Comparison of ENCODE assay signal across 10 mouse cellular contexts in the genomic region with DNA sequence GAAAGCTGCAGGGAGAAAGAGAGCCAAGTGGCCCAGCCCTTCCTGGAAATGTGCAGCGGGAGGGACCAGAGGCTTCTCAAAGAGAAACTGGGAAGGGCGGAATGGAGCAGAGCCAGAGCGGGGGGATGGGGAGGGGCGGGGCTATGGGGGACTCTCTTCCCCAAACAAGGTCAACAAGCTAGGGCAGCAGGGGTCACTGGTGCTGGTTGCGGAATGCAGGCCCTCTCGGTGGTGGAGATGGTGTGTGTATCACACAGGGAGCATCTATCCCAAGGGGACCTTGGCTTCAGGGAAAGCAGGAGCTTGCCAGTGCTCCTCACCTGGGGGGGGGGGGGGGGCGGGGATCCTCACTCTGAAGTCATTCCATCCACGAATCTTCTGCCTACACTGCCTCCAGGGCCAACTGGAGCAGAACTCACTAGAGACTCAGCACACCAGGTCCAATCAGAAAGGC. TPM values are rescaled to one million over a fixed set of nuclear protein-coding genes. Genes with fewer than 3 reads are reported as not detected.
DNase-seq lines count a peak whose midpoint lies in the region; ATAC-seq and TF ChIP-seq lines count a peak whose summit lies in the region.
"Had no signal": no experiment of that assay in that cellular context is flagged by ENCODE, and none has a peak within 500 bp of the region (broad histone marks: within the 10 kb centered on the region; RNA-seq: fewer than 3 reads in every experiment).

No protein-coding gene starts in this region.

- no peak overlapping the region for H3K9ac ChIP-seq in embryonic facial prominence, embryonic 11.5 days (replicated peaks; ENCODE audit: low read length)
- no peak overlapping the region for H3K9ac ChIP-seq in kidney, embryonic 14.5 days (ENCODE audit: low read depth, low read length)
- H3K9ac ChIP-seq in forebrain, postnatal 0 days = no peak overlapping the region

- H3K4me1 ChIP-seq in embryonic facial prominence, embryonic 11.5 days (ENCODE audit: control insufficient read depth, insufficient read depth, low read length) = peaks cover 3% of the 10 kb centered on the region; the same call in 1 of the 2 replicates
- peaks cover 31% of the 10 kb centered on the region for H3K4me1 ChIP-seq in kidney, embryonic 14.5 days (ENCODE audit: control insufficient read depth, insufficient read depth, low read length)
- H3K4me1 ChIP-seq in forebrain, postnatal 0 days (ENCODE audit: insufficient read depth) = peaks cover 5% of the 10 kb centered on the region; the same call in 1 of the 2 replicates

- no peak for TF ChIP-seq CTCF in forebrain, postnatal 0 days (IDR thresholded peaks at IDR 0.05; ENCODE audit: low read depth)

- H3K4me3 ChIP-seq in embryonic facial prominence, embryonic 11.5 days (ENCODE audit: low read depth, low read length) = no peak overlapping the region
- H3K4me3 ChIP-seq in kidney, embryonic 14.5 days (ENCODE audit: low read length) = no peak overlapping the region
- no peak overlapping the region for H3K4me3 ChIP-seq in forebrain, postnatal 0 days (ENCODE audit: low read depth, low read length)
- H3K4me3 ChIP-seq: myocyte had no signal

- no peaks in the 10 kb centered on the region for H3K36me3 ChIP-seq in embryonic facial prominence, embryonic 11.5 days (replicated peaks; ENCODE audit: control insufficient read depth, insufficient read depth, low read depth, low read length)
- H3K36me3 ChIP-seq in kidney, embryonic 14.5 days (ENCODE audit: control insufficient read depth, insufficient read depth, low read length) = peaks cover 15% of the 10 kb centered on the region
- H3K36me3 ChIP-seq in forebrain, postnatal 0 days (ENCODE audit: insufficient read depth) = no peaks in the 10 kb centered on the region

- no peaks in the 10 kb centered on the region for H3K27me3 ChIP-seq in embryonic facial prominence, embryonic 11.5 days (ENCODE audit: control insufficient read depth, insufficient read depth, low read length)
- no peaks in the 10 kb centered on the region for H3K27me3 ChIP-seq in kidney, embryonic 14.5 days (ENCODE audit: control insufficient read depth, insufficient read depth, low read length)
- no peaks in the 10 kb centered on the region for H3K27me3 ChIP-seq in forebrain, postnatal 0 days (ENCODE audit: insufficient read depth, low read length)

- H3K4me2 ChIP-seq in embryonic facial prominence, embryonic 11.5 days (ENCODE audit: low read depth, low read length) = no peak overlapping the region
- H3K4me2 ChIP-seq in kidney, embryonic 14.5 days (replicated peaks; ENCODE audit: low read depth, low read length) = no peak overlapping the region
- no peak overlapping the region for H3K4me2 ChIP-seq in forebrain, postnatal 0 days (ENCODE audit: low read depth)

- peak; percentile 65 for DNase-seq in gastrocnemius, adult 18-20 months (ENCODE audit: low spot score)
- DNase-seq in gastrocnemius, postnatal 10 days = no peak
- peak; percentile 37 for DNase-seq in embryonic facial prominence, embryonic 11.5 days (ENCODE audit: low spot score)
- DNase-seq in lung, postnatal 10 days = peak; percentile 79
- DNase-seq in forebrain, postnatal 0 days = no peak
- DNase-seq in B cell, adult 2 months = no peak
- DNase-seq: cerebellum, adult 9-10 months had no signal

- no peak for ATAC-seq in embryonic facial prominence, embryonic 11.5 days (replicated peaks; ENCODE audit: insufficient number of reproducible peaks, low FRiP score, low TSS enrichment, low read depth)
- ATAC-seq in kidney, embryonic 14.5 days (ENCODE audit: low FRiP score, low TSS enrichment) = peak; percentile 21
- no peak for ATAC-seq in monocyte, adult 5-6 weeks (replicated peaks; ENCODE audit: insufficient number of reproducible peaks, low FRiP score, low TSS enrichment, poor library complexity, severe bottlenecking)
- no peak for ATAC-seq in forebrain, postnatal 0 days

- 4% methylated on average over 8 of the region's 8 CpGs for WGBS in embryonic facial prominence, embryonic 11.5 days
- 9% methylated on average over 7 of the region's 8 CpGs for WGBS in kidney, embryonic 14.5 days
- 19% methylated on average over 8 of the region's 8 CpGs for WGBS in forebrain, postnatal 0 days

- no peaks in the 10 kb centered on the region for H3K9me3 ChIP-seq in embryonic facial prominence, embryonic 11.5 days (replicated peaks; ENCODE audit: control insufficient read depth, low read length)
- no peaks in the 10 kb centered on the region for H3K9me3 ChIP-seq in kidney, embryonic 14.5 days (ENCODE audit: control insufficient read depth, low read length)
- H3K9me3 ChIP-seq in forebrain, postnatal 0 days (ENCODE audit: low read length) = no peaks in the 10 kb centered on the region

- no peak overlapping the region for H3K27ac ChIP-seq in embryonic facial prominence, embryonic 11.5 days (replicated peaks; ENCODE audit: low read depth, low read length)
- no peak overlapping the region for H3K27ac ChIP-seq in kidney, embryonic 14.5 days (ENCODE audit: low read depth, low read length)
- no peak overlapping the region for H3K27ac ChIP-seq in forebrain, postnatal 0 days (ENCODE audit: low read depth, low read length)

RNA-seq across cellular contexts. Expression of a gene that starts 3.5 kb away (rescaled TPM):
- 10 to 100 TPM in 1 of 2 experiments, 1 to 10 TPM in 1; 9.3 to 12.8 TPM for total RNA-seq in gastrocnemius, adult 18-20 months (2021)
- total RNA-seq in gastrocnemius, postnatal 10 days (2021) = 10 to 100 TPM; 14.9 to 15.5 TPM
- 7.0 and 10.3 TPM in 2 replicates for polyA plus RNA-seq in embryonic facial prominence, embryonic 11.5 days (2014; fragmentation: Nextera tagmentation; extraction: Ambion mirVana)
- 17.4 and 22.8 TPM in 2 replicates for polyA plus RNA-seq in kidney, embryonic 14.5 days (2014; fragmentation: Nextera tagmentation; extraction: Ambion mirVana)
- total RNA-seq in monocyte, adult 5-6 weeks (2017) = 24.7 to 50.7 TPM (median 27.8 TPM) in 3 replicates
- total RNA-seq in forebrain, postnatal 0 days (2014; rRNA removed) = 3.8 and 4.2 TPM in 2 replicates
- polyA plus RNA-seq in forebrain, postnatal 0 days (2015; fragmentation: Nextera tagmentation; extraction: Ambion mirVana) = 5.6 and 7.9 TPM in 2 replicates

RNA-seq across cellular contexts. Expression of a gene that starts 45.4 kb away (rescaled TPM):
- total RNA-seq in gastrocnemius, adult 18-20 months (2021) = 1 to 10 TPM; 8.9 to 9.3 TPM
- 10 to 100 TPM; 20.0 to 23.4 TPM for total RNA-seq in gastrocnemius, postnatal 10 days (2021)
- polyA plus RNA-seq in embryonic facial prominence, embryonic 11.5 days (2014; fragmentation: Nextera tagmentation; extraction: Ambion mirVana) = 13.5 and 14.1 TPM in 2 replicates
- polyA plus RNA-seq in kidney, embryonic 14.5 days (2014; fragmentation: Nextera tagmentation; extraction: Ambion mirVana) = 11.8 and 19.7 TPM in 2 replicates
- 6.4 to 14.7 TPM (median 8.7 TPM) in 3 replicates for total RNA-seq in monocyte, adult 5-6 weeks (2017)
- total RNA-seq in forebrain, postnatal 0 days (2014; rRNA removed) = 27.0 and 34.5 TPM in 2 replicates
- polyA plus RNA-seq in forebrain, postnatal 0 days (2015; fragmentation: Nextera tagmentation; extraction: Ambion mirVana) = 3.6 and 7.9 TPM in 2 replicates

RNA-seq across cellular contexts. Expression of a gene that starts 45.7 kb away (rescaled TPM):
- total RNA-seq in gastrocnemius, adult 18-20 months (2021) = 1 to 10 TPM; 4.8 to 4.9 TPM
- 1 to 10 TPM; 7.1 to 8.5 TPM for total RNA-seq in gastrocnemius, postnatal 10 days (2021)
- polyA plus RNA-seq in embryonic facial prominence, embryonic 11.5 days (2014; fragmentation: Nextera tagmentation; extraction: Ambion mirVana) = 8.9 and 9.8 TPM in 2 replicates
- polyA plus RNA-seq in kidney, embryonic 14.5 days (2014; fragmentation: Nextera tagmentation; extraction: Ambion mirVana) = 4.0 and 6.0 TPM in 2 replicates
- total RNA-seq in monocyte, adult 5-6 weeks (2017) = 6.5 to 18.0 TPM (median 6.7 TPM) in 3 replicates
- 48.2 and 61.0 TPM in 2 replicates for total RNA-seq in forebrain, postnatal 0 days (2014; rRNA removed)
- 19.9 and 26.3 TPM in 2 replicates for polyA plus RNA-seq in forebrain, postnatal 0 days (2015; fragmentation: Nextera tagmentation; extraction: Ambion mirVana)

RNA-seq across cellular contexts. Expression of a gene that starts 45.9 kb away (rescaled TPM):
- total RNA-seq in gastrocnemius, adult 18-20 months (2021) = 10 to 100 TPM; 13.5 to 15.7 TPM
- total RNA-seq in gastrocnemius, postnatal 10 days (2021) = 10 to 100 TPM; 11.9 to 14.3 TPM
- 75.3 and 83.4 TPM in 2 replicates for polyA plus RNA-seq in embryonic facial prominence, embryonic 11.5 days (2014; fragmentation: Nextera tagmentation; extraction: Ambion mirVana)
- 81.1 and 99.0 TPM in 2 replicates for polyA plus RNA-seq in kidney, embryonic 14.5 days (2014; fragmentation: Nextera tagmentation; extraction: Ambion mirVana)
- total RNA-seq in monocyte, adult 5-6 weeks (2017) = 1.5 to 7.6 TPM (median 6.4 TPM) in 3 replicates
- total RNA-seq in forebrain, postnatal 0 days (2014; rRNA removed) = 43.6 and 45.7 TPM in 2 replicates
- 102 and 104 TPM in 2 replicates for polyA plus RNA-seq in forebrain, postnatal 0 days (2015; fragmentation: Nextera tagmentation; extraction: Ambion mirVana)

RNA-seq across cellular contexts. Expression of a gene that starts 46.2 kb away (rescaled TPM):
- under 1 TPM in 1 of 2 experiments, not detected in 1; 0.09 TPM for total RNA-seq in gastrocnemius, adult 18-20 months (2021)
- total RNA-seq in gastrocnemius, postnatal 10 days (2021) = under 1 TPM; 0.16 to 0.23 TPM
- polyA plus RNA-seq in embryonic facial prominence, embryonic 11.5 days (2014; fragmentation: Nextera tagmentation; extraction: Ambion mirVana) = 1.2 and 2.2 TPM in 2 replicates
- polyA plus RNA-seq in kidney, embryonic 14.5 days (2014; fragmentation: Nextera tagmentation; extraction: Ambion mirVana) = 0.43 and 0.80 TPM in 2 replicates
- 0.29 to 3.1 TPM in 2 of 3 replicates, not detected in the other for total RNA-seq in monocyte, adult 5-6 weeks (2017)
- 37.5 and 40.5 TPM in 2 replicates for total RNA-seq in forebrain, postnatal 0 days (2014; rRNA removed)
- 6.8 and 8.7 TPM in 2 replicates for polyA plus RNA-seq in forebrain, postnatal 0 days (2015; fragmentation: Nextera tagmentation; extraction: Ambion mirVana)

Comparison
In these comparisons a context has a peak if more than half of its experiments do, and no peak if none do; other contexts are left out.
1. DNase-seq: peak in gastrocnemius, adult 18-20 months (single experiment), embryonic facial prominence, embryonic 11.5 days (single experiment) and lung, postnatal 10 days (single experiment); none in gastrocnemius, postnatal 10 days (single experiment), forebrain, postnatal 0 days (single experiment) and B cell, adult 2 months (0 of 2).